Mouse (Mus musculus): Measurements from ENCODE around the gene Wfdc3.
"Not testable (repeated sequence)": the region's sequence is repeated elsewhere in the genome, so short reads cannot be mapped to it uniquely, and the experiment has no call there.

The Wfdc3 gene

GRCm38 (mm10) chr2:164737377-164738090 lies 8.2 kb downstream of the Wfdc3 start:
- DNase-seq (ENCODE audit: low read depth) = no peak

GRCm38 (mm10) chr2:164735446-164735845 lies 10.3 kb downstream of the Wfdc3 start:
- no peak for DNase-seq (ENCODE audit: low read depth)

GRCm38 (mm10) chr2:164734839-164735238 lies 10.9 kb downstream of the Wfdc3 start:
- no peak for DNase-seq (ENCODE audit: low read depth)

DNA sequence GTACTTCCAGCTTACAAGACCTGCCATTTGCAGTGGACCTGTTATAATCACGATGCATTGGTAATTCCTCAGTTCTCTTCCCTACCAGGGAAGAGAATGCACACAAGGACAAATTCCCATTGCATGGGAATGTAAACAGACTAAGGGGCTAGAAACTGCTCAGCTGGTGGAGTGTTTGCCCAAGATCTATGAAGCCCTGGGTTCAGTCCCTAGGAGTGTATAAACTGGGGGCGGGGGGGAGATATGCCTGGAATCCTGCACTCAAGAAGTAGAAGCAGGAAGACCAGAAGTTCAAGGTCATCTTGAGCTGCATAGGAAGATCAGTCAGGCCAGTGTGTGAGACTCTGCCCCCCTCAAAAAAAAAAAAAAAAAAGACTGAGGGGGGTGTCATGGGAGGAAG lies 12.5 kb downstream of the Wfdc3 start:
- no peak for DNase-seq (ENCODE audit: low read depth)

GRCm38 (mm10) chr2:164731719-164732118 lies 14.0 kb downstream of the Wfdc3 start:
- DNase-seq (ENCODE audit: low read depth) = no peak

DNA sequence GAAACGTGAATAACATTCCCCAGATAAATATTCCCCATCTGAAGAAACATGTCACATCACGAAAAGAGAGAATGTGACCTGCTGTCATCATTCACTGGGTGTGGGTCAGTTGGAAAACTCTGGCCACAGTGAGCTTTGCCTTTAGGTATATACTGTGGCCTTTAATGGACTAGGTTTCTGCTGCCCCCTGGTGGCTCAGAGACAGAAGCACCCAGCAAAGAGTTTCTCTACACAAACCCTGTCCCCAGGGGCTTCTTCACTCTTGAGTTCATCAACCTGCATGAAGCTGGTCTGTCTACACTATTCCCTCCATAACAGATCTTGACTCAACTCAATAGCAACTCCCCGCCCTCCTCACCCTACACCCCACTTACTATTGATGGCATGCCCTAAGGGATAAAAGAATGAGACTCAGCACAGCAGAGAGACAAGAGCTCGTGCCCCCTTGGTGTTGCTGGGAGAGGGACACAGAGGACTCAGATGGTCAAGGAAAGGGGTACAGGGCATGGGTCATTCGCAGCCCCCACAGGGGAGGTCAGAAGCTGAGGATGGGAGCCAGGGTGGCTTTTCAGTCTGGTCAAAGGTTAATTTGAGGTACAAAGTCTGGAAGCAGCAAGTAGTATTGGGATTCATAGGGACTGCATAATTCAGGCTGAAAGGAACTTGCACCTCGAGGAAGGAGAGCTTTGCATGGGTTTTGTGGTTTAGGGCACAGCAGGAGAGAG lies 19.7 kb downstream of the Wfdc3 start:
- no peak for DNase-seq (ENCODE audit: low read depth)

- DNase-seq (ENCODE audit: low read depth) = no peak
These were observed 22.5 kb downstream of the Wfdc3 start for GRCm38 (mm10) chr2:164723276-164723675.

DNA sequence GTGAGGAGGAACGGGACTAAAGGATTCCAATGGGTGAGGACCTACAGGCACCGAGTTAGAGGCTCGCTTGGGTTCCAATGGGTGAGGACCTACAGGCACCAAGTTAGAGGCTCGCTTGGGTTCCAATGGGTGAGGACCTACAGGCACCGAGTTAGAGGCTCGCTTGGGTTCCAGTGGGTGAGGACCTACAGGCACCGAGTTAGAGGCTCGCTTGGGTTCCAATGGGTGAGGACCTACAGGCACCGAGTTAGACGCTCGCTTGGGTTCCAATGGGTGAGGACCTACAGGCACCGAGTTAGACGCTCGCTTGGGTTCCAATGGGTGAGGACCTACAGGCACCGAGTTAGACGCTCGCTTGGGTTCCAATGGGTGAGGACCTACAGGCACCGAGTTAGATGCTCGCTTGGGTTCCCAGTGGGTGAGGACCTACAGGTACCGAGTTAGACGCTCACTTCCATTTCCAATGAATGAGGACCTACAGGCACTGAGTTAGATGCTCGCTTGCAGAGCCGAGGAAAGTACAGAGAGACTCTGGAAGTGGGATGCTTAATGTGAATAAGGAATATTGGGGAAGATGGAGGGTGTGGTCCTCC lies 29.4 kb downstream of the Wfdc3 start:
- DNase-seq (ENCODE audit: low read depth) = not testable (repeated sequence)

DNA sequence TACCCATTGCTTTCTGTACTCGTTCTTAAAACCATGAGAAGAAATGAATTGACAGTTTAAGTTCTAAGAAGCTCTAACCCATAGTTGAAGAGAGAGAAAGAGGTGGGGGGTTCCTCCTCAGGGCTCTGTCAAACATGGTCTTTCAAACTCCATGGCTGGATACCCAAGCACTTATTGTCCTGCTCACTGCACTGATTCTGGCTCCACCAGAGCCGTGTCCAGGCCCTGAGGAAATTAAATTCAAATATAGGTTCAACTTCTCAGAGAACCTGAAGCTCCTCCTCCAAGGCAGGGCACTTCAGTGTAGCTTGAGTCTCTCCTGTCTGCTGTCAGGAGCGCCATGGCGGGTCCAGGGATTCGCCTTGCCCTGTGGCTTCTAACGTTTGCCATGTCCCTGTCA lies 30.7 kb downstream of the Wfdc3 start, which contains the start of gene Spint5:
Spint5 (plus strand) TSS at position 301 of the 400 bp plus-strand sequence.
- no peak for DNase-seq (ENCODE audit: low read depth)

- no peak for DNase-seq (ENCODE audit: low read depth)
These were observed 39.7 kb downstream of the Wfdc3 start for GRCm38 (mm10) chr2:164705991-164706390.

DNA sequence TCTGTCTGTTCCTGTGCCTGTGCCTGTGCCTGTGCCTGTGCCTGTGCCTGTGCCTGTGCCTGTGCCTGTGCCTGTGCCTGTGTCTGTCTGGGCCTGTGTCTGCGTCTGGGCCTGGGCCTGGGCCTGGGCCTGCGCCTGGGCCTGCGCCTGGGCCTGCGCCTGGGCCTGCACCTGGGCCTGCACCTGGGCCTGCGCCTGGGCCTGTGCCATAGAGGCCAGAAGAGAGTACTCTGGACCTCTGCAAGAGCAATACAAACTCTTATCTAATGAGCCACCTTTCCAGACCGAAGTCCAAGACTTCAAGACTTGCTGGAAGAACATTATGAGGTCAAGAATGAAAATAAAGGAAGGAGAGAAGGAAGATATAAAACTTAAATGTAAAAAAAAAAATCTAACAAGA lies 40.4 kb downstream of the Wfdc3 start:
- no peak for DNase-seq (ENCODE audit: low read depth)

GRCm38 (mm10) chr2:164704235-164704634 lies 41.5 kb downstream of the Wfdc3 start:
- DNase-seq (ENCODE audit: low read depth) = no peak

DNA sequence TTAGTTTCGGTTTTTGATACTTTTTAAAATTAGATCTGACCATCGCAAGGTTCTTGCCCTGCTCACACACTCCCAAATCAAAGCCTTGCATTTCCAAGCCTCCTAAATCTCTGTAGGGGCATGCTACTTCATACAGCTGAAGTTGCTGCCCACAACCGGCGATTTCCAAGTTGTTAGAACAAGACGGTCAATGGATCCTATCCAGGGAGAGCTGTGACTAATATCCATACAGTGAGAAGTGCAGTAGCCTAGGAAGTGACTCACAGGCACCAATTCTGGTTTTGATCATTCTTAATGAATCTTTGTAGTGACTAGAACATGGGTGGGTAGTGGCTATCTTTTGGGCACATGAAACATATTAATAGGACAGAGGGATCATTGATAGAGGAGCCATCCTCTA lies 44.0 kb downstream of the Wfdc3 start:
- no peak for DNase-seq (ENCODE audit: low read depth)

- no peak for DNase-seq (ENCODE audit: low read depth)
These were observed 44.8 kb downstream of the Wfdc3 start for GRCm38 (mm10) chr2:164700959-164701358.

DNA sequence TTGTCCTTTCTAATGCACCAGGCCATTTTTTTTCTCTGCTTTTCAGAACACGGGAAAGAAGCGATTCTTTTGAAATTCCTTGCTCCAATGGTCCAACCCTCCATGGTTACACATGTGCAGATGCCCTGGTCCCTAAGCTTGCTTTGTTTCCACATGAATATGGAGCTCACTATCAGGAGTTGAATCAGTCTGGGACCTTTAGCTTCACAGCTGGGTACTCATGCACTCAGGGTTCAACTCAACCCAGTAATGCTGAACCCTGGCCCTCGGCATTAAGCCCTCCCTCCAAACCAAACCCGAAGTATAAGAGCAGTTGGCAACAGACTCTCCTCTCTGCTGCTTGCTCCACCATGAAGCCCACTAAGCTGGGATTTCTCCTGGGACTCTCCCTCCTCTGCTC lies 47.5 kb downstream of the Wfdc3 start, which contains the start of gene Spint4:
Spint4 (plus strand) TSS at position 301 of the 400 bp plus-strand sequence.
- no peak for DNase-seq (ENCODE audit: low read depth)

DNA sequence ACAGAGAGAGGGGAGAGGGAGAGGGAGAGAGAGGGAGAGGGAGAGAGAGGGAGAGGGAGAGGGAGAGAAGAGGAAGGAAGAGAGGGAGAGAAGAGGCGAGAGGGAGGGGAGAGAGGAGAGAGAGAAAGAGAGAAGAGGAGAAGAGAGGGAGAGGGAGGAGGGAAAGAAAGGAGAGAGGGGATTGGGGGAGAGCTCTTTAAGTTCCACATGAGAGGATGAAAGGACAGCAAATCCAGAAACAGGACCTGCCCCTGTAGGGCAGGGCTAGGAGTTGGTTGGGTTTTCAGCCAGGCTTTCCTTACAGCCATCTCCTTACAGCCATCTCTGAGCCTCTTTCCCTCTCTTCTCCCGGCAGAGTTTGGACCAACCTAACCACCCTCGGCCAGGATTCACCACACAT lies 60.9 kb downstream of the Wfdc3 start, which contains the start of gene Wfdc13:
Wfdc13 (plus strand) TSS at position 301 of the 400 bp plus-strand sequence.
- DNase-seq (ENCODE audit: low read depth) = no peak

All from c-Kit-positive CD71-positive TER-119-negative erythroid progenitor cells, embryonic 14.5 days (primary cell).